Mouse (Mus musculus) ES-Bruce4 (cell line): Measurements from ENCODE around the gene Ppp2r5c. TPM values are rescaled to one million over a fixed set of nuclear protein-coding genes. Genes with fewer than 3 reads are reported as not detected.

Experiments
- H3K27ac ChIP-seq: 2 replicates; pipeline ENCODE4 v1.5.1; 2012; ENCODE audit warnings: low read length, inconsistent platforms; ENCODE audit not compliant: insufficient read depth
- H3K27me3 ChIP-seq: 2 replicates; pipeline ENCODE4 v1.6.1; 2012; ENCODE audit warnings: mild to moderate bottlenecking, low read length, inconsistent platforms; ENCODE audit not compliant: control insufficient read depth, poor library complexity, insufficient read depth, severe bottlenecking
- H3K36me3 ChIP-seq: 2 replicates; pipeline ENCODE4 v1.6.1; 2012; ENCODE audit warnings: inconsistent platforms, mild to moderate bottlenecking, low read length, moderate library complexity; ENCODE audit not compliant: control insufficient read depth, poor library complexity, insufficient read depth, severe bottlenecking
- H3K4me1 ChIP-seq: one replicate; pipeline ENCODE4 v1.8.1; 2011; ENCODE audit warnings: low read length; ENCODE audit not compliant: control insufficient read depth, insufficient read depth
- H3K4me3 ChIP-seq: 2 replicates; pipeline ENCODE4 v1.5.1; 2011; ENCODE audit warnings: low read depth, mild to moderate bottlenecking, low read length
- H3K9ac ChIP-seq: 2 replicates; pipeline ENCODE4 v1.6.1; 2012; ENCODE audit warnings: low read depth, mild to moderate bottlenecking, inconsistent platforms; ENCODE audit not compliant: poor library complexity, severe bottlenecking
- H3K9me3 ChIP-seq: replicated peaks from 2 replicates; pipeline ENCODE4 v1.6.1; 2012; ENCODE audit warnings: mild to moderate bottlenecking, low read length, inconsistent platforms; ENCODE audit not compliant: control insufficient read depth, poor library complexity, insufficient read depth, severe bottlenecking
- CTCF ChIP-seq: IDR thresholded peaks from one replicate; pipeline ENCODE4 v1.8.1; 2011; ENCODE audit warnings: low read depth, low read length
- EP300 ChIP-seq: IDR thresholded peaks from 2 replicates; pipeline ENCODE4 v1.6.1; 2011; ENCODE audit warnings: low read depth, low read length; ENCODE audit not compliant: insufficient read depth
- POLR2A ChIP-seq: IDR thresholded peaks from one replicate; pipeline ENCODE4 v1.8.1; 2011; ENCODE audit warnings: low read length; ENCODE audit not compliant: insufficient read depth
- polyA plus RNA-seq: library from polyadenylated mRNA; stranded (reverse); fragments of >200 nt; gene quantifications from 2 replicates; pipeline ENCODE4 v1.2.4, GENCODE M21; 2011; ENCODE audit warnings: low read depth; ENCODE audit not compliant: missing spikeins, insufficient read depth, insufficient read length

Ppp2r5c gene
- polyA plus RNA-seq, 1 experiment = 223 TPM

- Histone ChIP-seq H3K27ac (no peak overlapping the region), H3K9me3 (no peaks in the 10 kb centered on the region), H3K4me3 (no peak overlapping the region), H3K9ac (no peak overlapping the region), H3K27me3 (no peaks in the 10 kb centered on the region), H3K36me3 (no peaks in the 10 kb centered on the region), H3K4me1 (peaks cover 18% of the 10 kb centered on the region)
- TF ChIP-seq CTCF (no peak), POLR2A (no peak), EP300 (no peak)
These were observed 90.8 kb downstream of the Ppp2r5c start for GRCm38 (mm10) chr12:110537751-110538150.

DNA sequence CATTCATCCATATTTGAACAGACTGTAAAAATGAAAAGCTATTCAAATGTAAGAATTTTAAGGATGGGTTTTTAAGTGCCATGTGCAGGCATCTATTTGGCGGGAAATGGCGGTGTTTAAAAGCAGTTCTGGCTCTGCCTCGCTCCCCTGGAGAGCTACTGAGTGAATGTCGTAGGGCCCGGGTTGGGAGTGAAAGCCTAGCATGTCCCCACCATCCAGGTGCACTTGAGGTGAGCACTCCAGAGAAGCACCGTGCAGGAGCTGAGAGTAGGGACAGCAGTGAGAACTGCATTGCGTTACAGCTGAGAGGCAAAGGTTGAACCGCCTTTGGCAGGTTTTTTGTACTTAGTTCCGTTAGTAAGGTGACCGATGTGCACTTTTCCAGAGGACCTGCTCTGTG lies 92.4 kb downstream of the Ppp2r5c start:
- Histone ChIP-seq H3K4me1 (peaks cover 13% of the 10 kb centered on the region), H3K27me3 (no peaks in the 10 kb centered on the region), H3K9ac (no peak overlapping the region), H3K4me3 (no peak overlapping the region), H3K27ac (no peak overlapping the region), H3K9me3 (no peaks in the 10 kb centered on the region), H3K36me3 (no peaks in the 10 kb centered on the region)
- TF ChIP-seq EP300 = no peak
- no peak for TF ChIP-seq POLR2A
- no peak for TF ChIP-seq CTCF

GRCm38 (mm10) chr12:110539798-110540197 lies 92.9 kb downstream of the Ppp2r5c start:
- Histone ChIP-seq H3K9ac (no peak overlapping the region), H3K4me1 (peaks cover 12% of the 10 kb centered on the region), H3K36me3 (no peaks in the 10 kb centered on the region), H3K27me3 (no peaks in the 10 kb centered on the region), H3K4me3 (no peak overlapping the region), H3K9me3 (no peaks in the 10 kb centered on the region), H3K27ac (no peak overlapping the region)
- TF ChIP-seq POLR2A = no peak
- TF ChIP-seq CTCF = no peak
- TF ChIP-seq EP300 = no peak

DNA sequence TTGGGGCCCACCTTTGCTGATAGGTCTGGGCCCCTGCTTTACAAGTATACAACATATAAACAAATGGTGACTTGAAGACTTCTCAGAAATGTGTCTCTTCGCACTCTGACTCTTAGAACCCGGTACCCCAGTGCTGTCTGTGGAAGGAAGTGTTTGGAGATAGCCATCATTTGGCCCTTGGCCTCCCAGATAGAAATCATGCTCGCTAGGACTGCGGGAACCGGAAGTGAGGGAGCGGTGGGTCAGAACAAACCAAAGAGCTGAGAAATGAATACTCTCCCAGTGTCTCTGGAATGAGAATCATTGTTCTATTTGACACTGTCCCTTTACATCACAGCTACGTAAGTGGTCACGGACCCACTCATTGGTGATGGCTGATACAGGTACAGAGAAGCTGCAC lies 93.4 kb downstream of the Ppp2r5c start:
- Histone ChIP-seq H3K4me3 (no peak overlapping the region), H3K36me3 (no peaks in the 10 kb centered on the region; the same call in 1 of the 2 replicates), H3K4me1 (peaks cover 9% of the 10 kb centered on the region), H3K9me3 (no peaks in the 10 kb centered on the region), H3K9ac (no peak overlapping the region), H3K27ac (no peak overlapping the region), H3K27me3 (no peaks in the 10 kb centered on the region)
- TF ChIP-seq CTCF = no peak
- TF ChIP-seq POLR2A = no peak
- no peak for TF ChIP-seq EP300

DNA sequence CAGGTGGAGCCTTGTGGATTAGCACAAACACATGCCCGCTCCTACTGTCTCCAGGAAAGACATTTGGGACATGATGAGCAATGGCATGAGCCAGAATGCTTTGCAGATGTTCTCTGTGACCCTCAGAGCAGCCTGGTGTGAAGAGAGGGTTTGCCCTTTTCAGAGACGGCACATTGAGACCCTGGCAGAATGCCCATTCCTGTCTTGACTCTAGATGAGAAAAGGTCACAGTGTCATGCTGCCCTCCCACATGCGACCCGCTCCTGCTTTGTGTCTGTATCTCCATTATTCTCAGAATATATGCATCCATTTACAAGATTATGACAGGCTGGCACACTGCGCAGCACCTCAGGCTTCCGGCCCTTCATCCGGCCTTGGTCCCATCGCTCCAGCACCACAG lies 94.1 kb downstream of the Ppp2r5c start:
- Histone ChIP-seq H3K27ac (no peak overlapping the region), H3K4me3 (no peak overlapping the region), H3K9ac (no peak overlapping the region), H3K27me3 (no peaks in the 10 kb centered on the region), H3K4me1 (peaks cover 8% of the 10 kb centered on the region), H3K9me3 (no peaks in the 10 kb centered on the region), H3K36me3 (no peaks in the 10 kb centered on the region; the same call in none of the 2 replicates)
- TF ChIP-seq POLR2A = no peak
- TF ChIP-seq EP300 = no peak
- no peak for TF ChIP-seq CTCF

GRCm38 (mm10) chr12:110541528-110541927 lies 94.6 kb downstream of the Ppp2r5c start:
- Histone ChIP-seq H3K9ac (no peak overlapping the region), H3K36me3 (peaks cover 5% of the 10 kb centered on the region), H3K4me1 (peaks cover 8% of the 10 kb centered on the region), H3K27me3 (no peaks in the 10 kb centered on the region), H3K9me3 (no peaks in the 10 kb centered on the region), H3K27ac (no peak overlapping the region), H3K4me3 (no peak overlapping the region)
- TF ChIP-seq CTCF (no peak), EP300 (no peak), POLR2A (no peak)
